Mouse (Mus musculus): ENCODE measurements around the gene Eef1a1. TPM values are rescaled to one million over a fixed set of nuclear protein-coding genes. Genes with fewer than 3 reads are reported as not detected.

Gene Eef1a1
- polyA plus RNA-seq, 1 experiment from 2014 or later = 4,476 TPM

DNA sequence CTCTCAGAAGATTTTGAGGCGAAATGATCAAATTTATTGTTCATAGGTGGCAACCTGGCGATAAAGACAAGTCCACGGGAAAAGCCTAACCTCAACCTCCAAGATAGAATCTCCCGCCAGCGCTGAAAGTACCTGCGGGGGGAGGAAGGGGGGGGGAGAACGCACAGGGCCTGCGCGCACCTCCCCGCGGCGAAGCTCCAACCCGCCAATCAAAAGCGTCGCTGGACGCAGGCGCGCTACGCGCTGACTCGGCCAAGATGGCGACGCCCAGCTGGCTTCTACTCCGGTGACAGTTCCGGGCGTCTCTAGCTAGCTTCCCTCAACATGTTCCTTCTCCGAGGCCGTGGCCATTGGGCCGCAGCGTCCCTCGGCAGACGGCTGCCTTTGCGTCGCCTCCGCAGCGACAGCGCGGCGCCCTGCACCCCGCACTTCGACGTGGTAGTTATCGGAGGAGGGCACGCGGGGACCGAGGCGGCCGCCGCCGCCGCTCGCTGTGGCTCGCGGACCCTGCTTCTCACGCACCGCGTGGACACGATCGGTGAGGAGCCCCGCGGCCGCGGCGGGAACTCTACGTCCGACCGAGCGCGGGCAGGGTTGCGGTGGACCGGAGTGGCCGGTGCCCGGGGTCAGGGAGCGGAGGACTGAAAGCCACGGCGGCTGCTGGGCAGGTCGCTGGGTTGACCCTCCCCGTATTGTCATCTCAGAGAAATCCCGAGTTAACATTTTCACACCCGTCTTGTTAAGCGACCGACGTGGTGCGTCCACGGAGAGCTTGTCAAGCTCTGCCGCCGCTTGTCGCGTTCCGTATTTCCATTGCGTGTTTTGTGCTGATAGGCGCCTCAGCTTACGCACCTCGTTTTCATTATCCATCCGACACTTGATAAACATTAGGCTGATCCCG, 40.7 kb downstream of the Eef1a1 start, which contains the start of the genes Mto1 and Gm17324:
Mto1 (plus strand) TSS at position 236 of the 901 bp plus-strand sequence.
Gm17324 (minus strand) TSS at position 814 of the 901 bp plus-strand sequence.
- Histone ChIP-seq H3K9ac (ENCODE audit: low read length) (peak within 1 kb of the TSS; percentile 87), H3K9me3 (ENCODE audit: control insufficient read depth, low read length) (no peaks in the 10 kb centered on the region), H3K36me3 (ENCODE audit: control insufficient read depth, insufficient read depth, low read length) (peaks cover 6% of the 10 kb centered on the region), H3K4me3 (ENCODE audit: low read length) (peak within 1 kb of the TSS; percentile 81), H3K27me3 (ENCODE audit: control insufficient read depth, insufficient read depth, low read depth, low read length) (peaks cover 16% of the 10 kb centered on the region), H3K4me1 (replicated peaks; ENCODE audit: control insufficient read depth, insufficient read depth, low read length) (peaks cover 13% of the 10 kb centered on the region), H3K4me2 (ENCODE audit: low read depth, low read length) (peak within 1 kb of the TSS; percentile 64), H3K27ac (ENCODE audit: low read length) (peak within 1 kb of the TSS; percentile 85)
- peak; percentile 96 for ATAC-seq (ENCODE audit: low read depth)
- under 1% methylated on average over 94 of the region's 96 CpGs for WGBS

DNA sequence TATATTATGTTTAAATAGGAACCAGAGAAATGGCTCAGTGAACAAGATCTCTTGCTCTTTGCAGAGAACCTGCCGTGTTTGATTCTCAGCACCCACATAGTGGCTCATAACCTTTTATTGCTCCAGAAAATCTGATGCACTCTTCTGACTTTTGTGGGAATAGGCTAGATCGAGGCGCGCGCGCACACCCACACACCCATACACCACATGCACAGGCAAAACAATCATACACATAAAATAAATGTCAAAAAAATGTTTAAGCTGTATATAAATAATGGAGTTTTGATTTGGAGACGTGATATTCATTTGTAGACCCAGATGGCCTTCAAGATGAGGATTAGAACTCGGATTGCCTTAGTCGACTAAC, 41.4 kb downstream of the Eef1a1 start:
- no peak overlapping the region for H3K27ac ChIP-seq (ENCODE audit: low read length)
- ATAC-seq (ENCODE audit: low read depth) = peak; percentile 7; the same call in 1 of the 2 replicates

DNA sequence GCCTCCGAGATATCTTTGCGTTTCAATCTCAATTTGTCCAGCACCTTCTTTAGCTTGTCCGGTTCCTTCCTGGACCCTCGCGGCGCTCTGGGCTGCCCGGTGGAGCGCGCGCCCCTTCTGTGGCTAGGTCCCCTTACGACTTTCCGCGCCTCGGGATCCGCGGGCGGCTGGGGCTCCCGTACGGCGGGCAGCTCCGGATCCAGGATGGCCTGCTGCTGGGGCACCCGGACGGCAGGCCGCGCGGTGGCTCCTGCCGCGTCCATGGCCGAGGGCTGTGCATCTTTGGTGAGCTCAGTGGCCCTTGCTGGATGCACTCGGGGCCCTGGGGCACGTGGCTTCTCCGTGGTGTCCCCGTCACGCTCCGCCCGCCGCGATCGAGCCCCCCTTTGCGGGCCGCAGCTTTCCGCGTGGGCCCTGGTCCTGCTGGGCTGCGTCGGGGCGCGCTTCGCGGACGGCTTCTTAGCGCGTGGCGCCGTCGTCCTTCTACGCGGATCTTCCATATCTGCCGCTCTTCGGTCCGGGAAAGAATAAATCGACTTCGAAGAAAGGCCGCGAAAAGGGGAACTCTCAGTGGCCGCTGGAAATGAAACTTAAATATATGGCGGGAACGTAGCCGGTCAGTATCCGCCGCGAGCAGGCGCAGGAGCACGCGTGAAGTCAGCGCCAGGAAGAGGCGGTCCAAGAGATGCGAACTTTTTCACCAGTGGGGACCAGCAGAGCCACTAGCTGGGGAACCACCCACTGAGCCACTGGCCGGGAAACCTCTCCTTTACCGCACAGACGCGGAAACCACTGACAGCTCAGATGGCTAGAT, 46.2 kb downstream of the Eef1a1 start, which contains the start of gene Cgas:
Cgas (minus strand) TSS at position 659 of the 814 bp plus-strand sequence.
- no peaks in the 10 kb centered on the region for H3K9me3 ChIP-seq (ENCODE audit: control insufficient read depth, low read length)
- peak within 1 kb of the TSS; percentile 72 for H3K9ac ChIP-seq (ENCODE audit: low read length)
- H3K36me3 ChIP-seq (ENCODE audit: control insufficient read depth, insufficient read depth, low read length) = no peaks in the 10 kb centered on the region
- peaks cover 40% of the 10 kb centered on the region for H3K27me3 ChIP-seq (ENCODE audit: control insufficient read depth, insufficient read depth, low read depth, low read length)
- H3K4me1 ChIP-seq (replicated peaks; ENCODE audit: control insufficient read depth, insufficient read depth, low read length) = peaks cover 18% of the 10 kb centered on the region
- H3K4me2 ChIP-seq (ENCODE audit: low read depth, low read length) = peak within 1 kb of the TSS; percentile 89
- peak within 1 kb of the TSS; percentile 60 for H3K4me3 ChIP-seq (ENCODE audit: low read length)
- WGBS = under 1% methylated on average over 76 of the region's 81 CpGs
- H3K27ac ChIP-seq (ENCODE audit: low read length) = no peak within 1 kb of the TSS
- ATAC-seq (ENCODE audit: low read depth) = peak; percentile 75

More for the DNA sequence above, 41.4 kb downstream of the Eef1a1 start:
- H3K27me3 ChIP-seq (ENCODE audit: control insufficient read depth, insufficient read depth, low read depth, low read length) = peaks cover 18% of the 10 kb centered on the region
- peaks cover 15% of the 10 kb centered on the region for H3K4me1 ChIP-seq (replicated peaks; ENCODE audit: control insufficient read depth, insufficient read depth, low read length)
- H3K9ac ChIP-seq (ENCODE audit: low read length) = peak overlapping the region; percentile 87
- peaks cover 4% of the 10 kb centered on the region; the same call in 1 of the 2 replicates for H3K36me3 ChIP-seq (ENCODE audit: control insufficient read depth, insufficient read depth, low read length)
- no peaks in the 10 kb centered on the region for H3K9me3 ChIP-seq (ENCODE audit: control insufficient read depth, low read length)
- H3K4me3 ChIP-seq (ENCODE audit: low read length) = peak overlapping the region; percentile 81
- 27% methylated on average over 9 of the region's 9 CpGs for WGBS
- H3K4me2 ChIP-seq (ENCODE audit: low read depth, low read length) = peak overlapping the region; percentile 61

DNA sequence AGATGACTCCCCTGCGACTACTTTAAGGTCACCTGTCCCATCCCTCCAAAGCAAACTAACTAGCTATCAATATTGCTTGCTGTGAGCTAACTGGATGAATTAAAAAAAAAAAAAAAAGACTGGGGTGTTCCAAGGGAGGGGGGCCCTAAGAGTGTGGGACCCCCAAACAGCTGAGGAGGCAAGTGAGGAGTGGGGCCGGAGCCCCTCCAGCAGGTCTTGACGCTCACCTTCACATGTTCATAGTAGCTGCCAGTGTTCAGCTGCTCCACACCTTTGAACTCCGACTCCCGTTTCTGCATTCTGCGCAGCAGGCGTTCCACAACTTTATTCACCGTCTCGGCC, 46.7 kb downstream of the Eef1a1 start:
- Histone ChIP-seq H3K4me3 (ENCODE audit: low read length) (peak overlapping the region; percentile 60), H3K27me3 (ENCODE audit: control insufficient read depth, insufficient read depth, low read depth, low read length) (peaks cover 40% of the 10 kb centered on the region), H3K4me2 (ENCODE audit: low read depth, low read length) (peak overlapping the region; percentile 89), H3K36me3 (ENCODE audit: control insufficient read depth, insufficient read depth, low read length) (no peaks in the 10 kb centered on the region), H3K4me1 (replicated peaks; ENCODE audit: control insufficient read depth, insufficient read depth, low read length) (peaks cover 14% of the 10 kb centered on the region), H3K9me3 (ENCODE audit: control insufficient read depth, low read length) (no peaks in the 10 kb centered on the region), H3K27ac (ENCODE audit: low read length) (no peak overlapping the region), H3K9ac (ENCODE audit: low read length) (peak overlapping the region; percentile 72)
- ATAC-seq (ENCODE audit: low read depth) = peak; percentile 47; the same call in 1 of the 2 replicates
- 5% methylated on average over 9 of the region's 9 CpGs for WGBS

GRCm38 (mm10) chr9:78439426-78439825, 49.5 kb downstream of the Eef1a1 start:
- Histone ChIP-seq H3K9ac (ENCODE audit: low read length) (no peak overlapping the region), H3K4me2 (ENCODE audit: low read depth, low read length) (no peak overlapping the region), H3K36me3 (ENCODE audit: control insufficient read depth, insufficient read depth, low read length) (no peaks in the 10 kb centered on the region), H3K4me3 (ENCODE audit: low read length) (no peak overlapping the region), H3K9me3 (ENCODE audit: control insufficient read depth, low read length) (no peaks in the 10 kb centered on the region), H3K4me1 (replicated peaks; ENCODE audit: control insufficient read depth, insufficient read depth, low read length) (peaks cover 14% of the 10 kb centered on the region), H3K27me3 (ENCODE audit: control insufficient read depth, insufficient read depth, low read depth, low read length) (peaks cover 31% of the 10 kb centered on the region), H3K27ac (ENCODE audit: low read length) (no peak overlapping the region)
- WGBS = 66% methylated on average over 5 of the region's 5 CpGs
- ATAC-seq (ENCODE audit: low read depth) = no peak

DNA sequence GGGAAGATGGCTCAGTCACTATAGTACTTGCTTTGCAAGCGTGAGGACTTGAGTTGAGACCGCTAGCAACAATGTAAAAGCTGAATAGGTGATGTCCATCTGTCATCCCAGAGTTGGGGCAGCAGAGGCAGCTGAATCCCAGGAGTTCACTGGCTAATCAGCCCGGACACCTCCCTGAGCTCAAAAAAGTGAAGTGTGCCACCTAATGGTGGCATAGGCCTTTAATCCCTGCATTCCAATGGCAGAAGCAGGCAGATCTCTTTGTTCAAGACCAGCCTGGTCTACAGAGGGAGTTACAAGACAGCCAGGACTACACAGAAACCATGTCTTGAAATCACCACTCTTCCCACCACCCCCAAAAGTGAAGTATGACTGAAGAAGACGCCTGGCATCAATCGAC, 56.5 kb downstream of the Eef1a1 start:
- Histone ChIP-seq H3K9ac (ENCODE audit: low read length) (no peak overlapping the region), H3K27ac (ENCODE audit: low read length) (no peak overlapping the region), H3K36me3 (ENCODE audit: control insufficient read depth, insufficient read depth, low read length) (no peaks in the 10 kb centered on the region), H3K4me3 (ENCODE audit: low read length) (no peak overlapping the region), H3K9me3 (ENCODE audit: control insufficient read depth, low read length) (no peaks in the 10 kb centered on the region), H3K4me2 (ENCODE audit: low read depth, low read length) (no peak overlapping the region), H3K4me1 (replicated peaks; ENCODE audit: control insufficient read depth, insufficient read depth, low read length) (0 out of 2 replicates have a peak, but pooled peaks cover 3% of the 10 kb centered on the region), H3K27me3 (ENCODE audit: control insufficient read depth, insufficient read depth, low read depth, low read length) (no peaks in the 10 kb centered on the region)
- ATAC-seq (ENCODE audit: low read depth) = no peak
- WGBS = 81% methylated on average over 5 of the region's 5 CpGs

- H3K9ac ChIP-seq (ENCODE audit: low read length) = no peak overlapping the region
- H3K4me3 ChIP-seq (ENCODE audit: low read length) = no peak overlapping the region
- ATAC-seq (ENCODE audit: low read depth) = no peak
- 69% methylated on average over 6 of the region's 6 CpGs for WGBS
- no peak overlapping the region for H3K27ac ChIP-seq (ENCODE audit: low read length)
- H3K27me3 ChIP-seq (ENCODE audit: control insufficient read depth, insufficient read depth, low read depth, low read length) = no peaks in the 10 kb centered on the region
- H3K36me3 ChIP-seq (ENCODE audit: control insufficient read depth, insufficient read depth, low read length) = no peaks in the 10 kb centered on the region
- H3K4me2 ChIP-seq (ENCODE audit: low read depth, low read length) = no peak overlapping the region
- no peaks in the 10 kb centered on the region for H3K9me3 ChIP-seq (ENCODE audit: control insufficient read depth, low read length)
- 0 out of 2 replicates have a peak, but pooled peaks cover 5% of the 10 kb centered on the region for H3K4me1 ChIP-seq (replicated peaks; ENCODE audit: control insufficient read depth, insufficient read depth, low read length)
These were observed 58.5 kb downstream of the Eef1a1 start for GRCm38 (mm10) chr9:78430486-78430885.

DNA sequence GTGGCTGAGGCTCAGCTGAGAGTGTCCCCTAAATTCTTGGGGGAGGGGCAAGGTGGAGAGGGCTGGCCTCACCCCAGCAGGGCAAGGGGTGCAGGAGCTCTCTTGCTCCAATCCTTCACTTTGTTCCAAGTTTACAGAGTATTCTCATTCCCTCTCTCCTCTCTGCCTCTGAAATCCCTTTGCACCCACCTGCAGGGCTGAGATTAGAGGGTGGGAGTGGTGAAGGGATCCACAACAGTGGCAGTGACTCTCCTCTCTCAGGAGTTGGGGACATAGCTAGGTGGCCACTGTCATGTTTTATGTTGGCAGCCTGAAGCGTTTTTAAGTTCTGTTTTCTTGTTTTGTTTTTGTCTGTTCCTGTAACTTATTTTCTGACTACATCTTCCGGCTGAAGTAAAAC, 59.4 kb downstream of the Eef1a1 start:
- 0 out of 2 replicates have a peak, but pooled peaks cover 5% of the 10 kb centered on the region for H3K4me1 ChIP-seq (replicated peaks; ENCODE audit: control insufficient read depth, insufficient read depth, low read length)
- 60% methylated on average over 2 of the region's 2 CpGs for WGBS
- H3K9me3 ChIP-seq (ENCODE audit: control insufficient read depth, low read length) = no peaks in the 10 kb centered on the region
- H3K4me2 ChIP-seq (ENCODE audit: low read depth, low read length) = no peak overlapping the region
- no peaks in the 10 kb centered on the region for H3K27me3 ChIP-seq (ENCODE audit: control insufficient read depth, insufficient read depth, low read depth, low read length)
- H3K9ac ChIP-seq (ENCODE audit: low read length) = no peak overlapping the region
- no peaks in the 10 kb centered on the region for H3K36me3 ChIP-seq (ENCODE audit: control insufficient read depth, insufficient read depth, low read length)
- no peak overlapping the region for H3K4me3 ChIP-seq (ENCODE audit: low read length)
- H3K27ac ChIP-seq (ENCODE audit: low read length) = no peak overlapping the region
- ATAC-seq (ENCODE audit: low read depth) = no peak

Data from lung, embryonic 16.5 days (tissue).